24 mouse cellular contexts compared by ENCODE assay signal in genomic region chr6:55199047-55199446, GRCm38 (mm10). TPM values are rescaled to one million over a fixed set of nuclear protein-coding genes. Genes with fewer than 3 reads are reported as not detected.
DNase-seq lines count a peak whose midpoint lies in the region; ATAC-seq and TF ChIP-seq lines count a peak whose summit lies in the region.
"Had no signal": no experiment of that assay in that cellular context is flagged by ENCODE, and none has a peak within 500 bp of the region (broad histone marks: within the 10 kb centered on the region; RNA-seq: fewer than 3 reads in every experiment).

No protein-coding gene starts in this region.

- no peak for TF ChIP-seq CTCF in liver, adult 2 months (IDR thresholded peaks at IDR 0.05; ENCODE audit: low read depth, low read length)

- no peaks in the 10 kb centered on the region for H3K36me3 ChIP-seq in liver, adult 2 months (ENCODE audit: control insufficient read depth, insufficient read depth, low read length)
- H3K36me3 ChIP-seq in liver, embryonic 12.5 days: no peaks in the 10 kb centered on the region
- H3K36me3 ChIP-seq: embryonic facial prominence, embryonic 15.5 days; hindbrain, embryonic 15.5 days; intestine, embryonic 15.5 days; kidney, embryonic 15.5 days; liver, embryonic 13.5 days had no signal

- no peaks in the 10 kb centered on the region for H3K27me3 ChIP-seq in liver, adult 2 months (ENCODE audit: control insufficient read depth, insufficient read depth, low read length)
- H3K27me3 ChIP-seq in liver, embryonic 12.5 days (replicated peaks): no peaks in the 10 kb centered on the region
- H3K27me3 ChIP-seq: embryonic facial prominence, embryonic 15.5 days; hindbrain, embryonic 15.5 days; intestine, embryonic 15.5 days; kidney, embryonic 15.5 days; liver, embryonic 13.5 days had no signal

- DNase-seq in gastrocnemius, adult 18-20 months (ENCODE audit: low spot score): peak; percentile 70
- no peak for DNase-seq in gastrocnemius, postnatal 10 days
- peak; percentile 30 for DNase-seq in liver, adult 2 months (ENCODE audit: extremely low read depth, low read depth, low spot score)
- peak; percentile 52 to 63 for DNase-seq in lung, adult 18-20 months
- peak; percentile 51 to 73 for DNase-seq in lung, postnatal 4 days
- no peak for DNase-seq in kidney, adult 9 months
- DNase-seq in adrenal gland, adult 8-10 months: no peak
- DNase-seq: adrenal gland, postnatal 14 days; cerebellum, postnatal 14 days; forebrain, postnatal 0 days; kidney, postnatal 4 days; layer of hippocampus, adult 9-11 months; liver, embryonic 13.5 days; right cerebral cortex, postnatal 4 days; thymus, postnatal 14 days had no signal

- TF ChIP-seq POLR2A in liver, adult 2 months (IDR thresholded peaks at IDR 0.05; ENCODE audit: extremely low read depth, insufficient read depth, low read length): no peak

- H3K4me1 ChIP-seq in liver, adult 2 months (ENCODE audit: control insufficient read depth, insufficient read depth, low read length): peaks cover 2% of the 10 kb centered on the region
- peaks cover 20% of the 10 kb centered on the region for H3K4me1 ChIP-seq in liver, embryonic 12.5 days

- no peak for ATAC-seq in liver, embryonic 12.5 days
- ATAC-seq: forebrain, postnatal 0 days; intestine, embryonic 15.5 days had no signal

- H3K79me2 ChIP-seq in liver, adult 2 months (ENCODE audit: control insufficient read depth, insufficient read depth, low read length): no peaks in the 10 kb centered on the region

- WGBS in liver, adult 2 months: 93% methylated on average over 3 of the region's 3 CpGs
- 74% methylated on average over 3 of the region's 3 CpGs for WGBS in liver, embryonic 12.5 days (ENCODE audit: insufficient replicate concordance)

- H3K4me3 ChIP-seq in liver, adult 2 months (ENCODE audit: insufficient read depth, low read depth, low read length): no peak overlapping the region
- H3K4me3 ChIP-seq in liver, embryonic 12.5 days: no peak overlapping the region
- H3K4me3 ChIP-seq: embryonic facial prominence, embryonic 15.5 days; hindbrain, embryonic 15.5 days; intestine, embryonic 15.5 days; kidney, embryonic 15.5 days; liver, embryonic 13.5 days had no signal

- H3K9ac ChIP-seq in liver, adult 2 months (ENCODE audit: low read depth, low read length): no peak overlapping the region
- no peak overlapping the region for H3K9ac ChIP-seq in liver, embryonic 12.5 days
- H3K9ac ChIP-seq: embryonic facial prominence, embryonic 15.5 days; forebrain, postnatal 0 days; hindbrain, embryonic 15.5 days; intestine, embryonic 15.5 days; kidney, embryonic 15.5 days; liver, embryonic 13.5 days had no signal

- no peak overlapping the region for H3K4me2 ChIP-seq in liver, embryonic 12.5 days
- H3K4me2 ChIP-seq: embryonic facial prominence, embryonic 15.5 days; hindbrain, embryonic 15.5 days; intestine, embryonic 15.5 days; kidney, embryonic 15.5 days; liver, embryonic 13.5 days; midbrain, embryonic 11.5 days had no signal

- no peaks in the 10 kb centered on the region for H3K9me3 ChIP-seq in liver, embryonic 12.5 days (replicated peaks)
- H3K9me3 ChIP-seq: embryonic facial prominence, embryonic 15.5 days; hindbrain, embryonic 15.5 days; intestine, embryonic 15.5 days; kidney, embryonic 15.5 days; liver, embryonic 13.5 days had no signal

- no peak overlapping the region for H3K27ac ChIP-seq in liver, adult 2 months (replicated peaks; ENCODE audit: insufficient read depth, low read depth, low read length)
- no peak overlapping the region for H3K27ac ChIP-seq in liver, embryonic 12.5 days
- H3K27ac ChIP-seq: embryonic facial prominence, embryonic 15.5 days; hindbrain, embryonic 15.5 days; intestine, embryonic 15.5 days; kidney, embryonic 15.5 days; liver, embryonic 13.5 days; stomach, postnatal 0 days had no signal

RNA-seq across cellular contexts. Expression of gene Mindy4, which starts 4.1 kb away (rescaled TPM):
- total RNA-seq in gastrocnemius, adult 18-20 months (2021): 1 to 10 TPM; 1.7 to 2.5 TPM
- total RNA-seq in gastrocnemius, postnatal 10 days (2021): 1 to 10 TPM; 3.3 to 4.1 TPM
- 4.1 and 7.7 TPM in 2 replicates for total RNA-seq in liver, adult 2 months (2014; rRNA removed)
- 3.3 and 4.3 TPM in 2 replicates for polyA plus RNA-seq in liver, adult 2 months (2012; rRNA removed)
- polyA plus RNA-seq in liver, embryonic 12.5 days (2016; fragmentation: Nextera tagmentation; extraction: Ambion mirVana): 1.7 and 2.1 TPM in 2 replicates
- total RNA-seq in adrenal gland, adult 8-10 months (2022): 10 to 100 TPM in 1 of 4 experiments, 1 to 10 TPM in 3; 4.0 to 10.2 (median 6.3) TPM

RNA-seq across cellular contexts. Expression of gene Inmt, which starts 24.2 kb away (rescaled TPM):
- total RNA-seq in gastrocnemius, adult 18-20 months (2021): 10 to 100 TPM; 13.8 to 16.1 TPM
- total RNA-seq in gastrocnemius, postnatal 10 days (2021): under 1 TPM; 0.25 to 0.89 TPM
- total RNA-seq in liver, adult 2 months (2014; rRNA removed): 2,150 and 2,435 TPM in 2 replicates
- polyA plus RNA-seq in liver, adult 2 months (2012; rRNA removed): 370 and 421 TPM in 2 replicates
- 0.41 and 0.63 TPM in 2 replicates for polyA plus RNA-seq in liver, embryonic 12.5 days (2016; fragmentation: Nextera tagmentation; extraction: Ambion mirVana)
- total RNA-seq in adrenal gland, adult 8-10 months (2022): 10 to 100 TPM; 13.6 to 32.7 (median 23.2) TPM
- total RNA-seq: forebrain, postnatal 0 days had no signal
- polyA plus RNA-seq: brain, embryonic 14.5 days; forebrain, postnatal 0 days; heart, postnatal 0 days; hindbrain, embryonic 15.5 days had no signal

Comparison
In these comparisons a context has a peak if more than half of its experiments do, and no peak if none do; other contexts are left out.
1. DNase-seq: peak in gastrocnemius, adult 18-20 months (single experiment), liver, adult 2 months (single experiment), lung, adult 18-20 months (2 of 2) and lung, postnatal 4 days (2 of 2); none in gastrocnemius, postnatal 10 days (single experiment), kidney, adult 9 months (single experiment) and adrenal gland, adult 8-10 months (single experiment).
2. RNA of gene Inmt, which starts 24.2 kb away (total RNA-seq): 2,150 to 2,435 TPM in liver, adult 2 months; 13.6 to 32.7 TPM in adrenal gland, adult 8-10 months, 13.8 to 16.1 TPM in gastrocnemius, adult 18-20 months and 0.25 to 0.89 TPM in gastrocnemius, postnatal 10 days; every median in the first group is over 10 times any median in the second.